Mouse (Mus musculus) hindbrain, embryonic 10.5 days (tissue): Measurements from ENCODE around the gene Lrp11. TPM values are rescaled to one million over a fixed set of nuclear protein-coding genes. Genes with fewer than 3 reads are reported as not detected.

Source experiments
- DNase-seq: peaks from one replicate; pipeline ENCODE4 v3.0.0-alpha.2; 2017; ENCODE audit warnings: low spot score
- H3K27ac ChIP-seq: fragments of 300-500 bp; sonication (generic); 2 replicates; pipeline ENCODE4 v1.5.1; 2016; ENCODE audit warnings: mild to moderate bottlenecking, moderate library complexity
- H3K27me3 ChIP-seq: fragments of 300-500 bp; sonication (generic); 2 replicates; pipeline ENCODE4 v1.6.1; 2016; ENCODE audit warnings: mild to moderate bottlenecking; ENCODE audit not compliant: poor library complexity, insufficient read depth, severe bottlenecking
- H3K36me3 ChIP-seq: fragments of 300-500 bp; sonication (generic); 2 replicates; pipeline ENCODE4 v1.6.1; 2016; ENCODE audit warnings: mild to moderate bottlenecking, moderate library complexity
- H3K4me1 ChIP-seq: fragments of 300-500 bp; sonication (generic); replicated peaks from 2 replicates; pipeline ENCODE4 v1.6.1; 2016; ENCODE audit warnings: mild to moderate bottlenecking
- H3K4me3 ChIP-seq: fragments of 300-500 bp; sonication (generic); 2 replicates; pipeline ENCODE4 v1.5.1; 2016; ENCODE audit warnings: mild to moderate bottlenecking, moderate library complexity
- H3K9me3 ChIP-seq: fragments of 300-500 bp; sonication (generic); 2 replicates; pipeline ENCODE4 v1.6.1; 2016; ENCODE audit warnings: mild to moderate bottlenecking, moderate library complexity
- WGBS: fragments of 180-500 bp; shearing (Covaris S2); methylation state at CpG from one replicate; pipeline ENCODE4 v1.1.7; 2016; 5-methylcytosine and 5-hydroxymethylcytosine counted together
- polyA plus RNA-seq: library from polyadenylated mRNA; unstranded; fragments of >200 nt; fragmentation: Nextera tagmentation; extraction: Ambion mirVana; gene quantifications from 2 replicates; pipeline ENCODE4 v1.2.1, GENCODE M21; 2016

Lrp11 gene
- 8.6 and 8.9 TPM in 2 replicates for polyA plus RNA-seq

DNA sequence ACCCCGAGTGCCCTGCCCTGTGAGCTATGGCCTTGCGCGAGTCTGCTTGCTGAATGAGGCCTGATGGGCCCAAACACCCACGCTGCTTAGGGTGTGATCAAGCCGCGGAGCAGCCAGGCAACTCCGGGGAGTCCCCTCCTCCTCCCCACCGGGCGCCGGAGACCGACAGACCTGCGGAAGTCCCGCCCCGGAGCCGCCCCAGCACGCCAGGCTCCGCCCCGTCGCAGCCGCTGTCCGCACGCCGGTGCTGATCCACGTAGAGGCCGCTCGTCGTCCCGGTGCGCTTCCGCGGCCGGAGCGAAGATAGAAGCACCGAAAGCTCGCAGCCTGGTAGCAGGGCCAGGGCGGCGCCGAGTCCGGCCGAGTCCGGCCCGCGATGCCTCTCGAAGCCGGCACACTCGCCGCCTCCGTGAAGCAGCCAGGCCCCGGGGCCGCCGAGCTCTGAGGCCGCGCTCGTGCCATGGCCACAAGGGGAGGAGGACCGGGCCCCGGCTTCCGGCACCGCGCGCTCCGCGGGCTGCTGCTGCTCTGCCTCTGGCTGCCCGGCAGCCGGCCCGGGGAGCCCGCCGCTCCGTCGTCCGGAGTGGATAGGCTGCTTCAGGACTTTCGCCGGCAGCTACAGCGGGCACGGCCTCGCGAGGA, at the start of gene Lrp11:
Gene Lrp11 (plus strand): TSS at position 209 of the 642 bp plus-strand sequence.
- Histone ChIP-seq H3K4me1 (peaks cover 31% of the 10 kb centered on the region), H3K36me3 (no peaks in the 10 kb centered on the region), H3K4me3 (peak within 1 kb of the TSS; percentile 84), H3K27ac (peak within 1 kb of the TSS; percentile 85), H3K9me3 (no peaks in the 10 kb centered on the region), H3K27me3 (peaks cover 14% of the 10 kb centered on the region)
- under 1% methylated on average over 76 of the region's 76 CpGs for WGBS
- DNase-seq, result peak; percentile 92

DNA sequence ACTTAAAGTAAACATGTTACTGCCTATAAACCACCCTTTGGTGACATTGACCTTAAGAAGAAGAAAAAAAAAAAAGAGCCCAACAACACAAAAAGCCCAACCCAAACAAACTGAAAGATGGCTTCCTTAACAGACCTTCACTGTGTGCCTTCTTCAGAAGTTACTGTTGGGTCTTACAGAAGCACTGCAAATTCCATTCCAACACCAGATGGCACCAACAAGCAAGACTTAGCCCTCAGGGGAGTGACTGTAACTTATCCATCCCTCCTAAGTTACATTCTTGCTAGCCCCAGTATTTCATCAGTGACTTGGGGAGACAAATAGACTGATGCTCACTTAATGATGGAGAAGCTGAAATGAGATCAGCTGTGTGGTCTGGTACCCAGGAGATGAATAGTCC, 11.6 kb upstream of the Lrp11 start:
- no peaks in the 10 kb centered on the region for H3K27me3 ChIP-seq
- no peak overlapping the region for H3K4me3 ChIP-seq
- H3K36me3 ChIP-seq, result no peaks in the 10 kb centered on the region
- H3K27ac ChIP-seq, result no peak overlapping the region
- no peaks in the 10 kb centered on the region for H3K9me3 ChIP-seq
- peaks cover 9% of the 10 kb centered on the region for H3K4me1 ChIP-seq
- no peak for DNase-seq

DNA sequence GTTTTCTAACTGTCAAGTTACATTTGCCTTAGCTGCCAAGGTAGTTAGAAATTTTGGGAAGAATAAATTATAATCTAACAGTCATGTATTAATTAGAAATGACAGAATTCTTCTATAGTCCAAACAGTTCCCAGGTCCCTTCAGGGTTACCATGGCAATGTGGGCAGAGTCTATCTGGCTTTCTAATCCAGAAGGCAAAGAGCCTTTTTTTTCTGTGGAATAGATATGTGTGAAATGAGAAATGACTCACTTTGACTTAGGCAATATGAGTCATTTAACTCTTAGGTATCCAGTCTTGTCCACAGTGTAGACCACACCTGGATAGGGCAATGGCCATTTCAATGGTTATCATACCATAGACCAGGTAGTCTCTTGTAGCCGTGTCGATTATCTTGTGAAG, 8.2 kb upstream of the Lrp11 start:
- Histone ChIP-seq H3K4me1 (peaks cover 9% of the 10 kb centered on the region), H3K36me3 (no peaks in the 10 kb centered on the region), H3K27me3 (no peaks in the 10 kb centered on the region), H3K9me3 (no peaks in the 10 kb centered on the region), H3K27ac (no peak overlapping the region), H3K4me3 (no peak overlapping the region)
- 97% methylated on average over 2 of the region's 2 CpGs for WGBS
- DNase-seq, result no peak

DNA sequence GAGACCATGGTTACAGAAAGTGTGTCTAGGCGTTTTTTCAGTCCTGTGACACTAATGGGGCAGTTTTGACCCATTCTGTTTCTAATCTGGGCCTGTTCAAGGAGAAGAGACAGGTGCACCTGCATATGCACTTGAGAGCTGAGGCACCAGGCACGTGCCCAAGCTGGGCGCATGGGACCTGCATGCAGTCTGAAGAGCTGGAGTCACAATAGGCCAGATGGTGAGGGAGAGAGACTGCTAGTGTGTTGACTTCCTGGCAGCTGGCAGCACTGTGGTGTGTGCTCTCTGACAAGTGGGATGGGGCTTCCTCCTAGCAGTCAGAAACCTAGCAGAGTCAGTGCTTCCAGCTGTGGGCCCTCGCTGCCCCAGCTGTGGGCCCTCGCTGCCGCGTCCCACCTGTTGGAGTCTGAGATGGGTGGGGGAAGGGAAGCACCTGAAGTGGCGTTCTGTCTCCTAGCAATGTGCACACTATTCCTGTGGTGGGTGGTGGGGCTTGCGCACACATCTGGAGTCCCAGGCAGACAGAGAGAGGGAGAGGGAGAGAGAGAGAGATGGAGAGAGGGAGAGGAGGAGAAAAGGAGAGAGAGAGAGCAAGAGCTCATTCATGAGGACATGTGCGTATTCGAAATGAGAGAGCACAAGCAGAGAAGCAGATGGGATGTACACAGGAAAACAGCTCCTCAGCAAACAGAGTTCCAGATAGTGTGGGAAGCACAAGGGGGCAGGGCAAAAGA, 7.3 kb upstream of the Lrp11 start:
- Histone ChIP-seq H3K9me3 (no peaks in the 10 kb centered on the region), H3K27ac (no peak overlapping the region; the same call in 1 of the 2 replicates), H3K27me3 (no peaks in the 10 kb centered on the region), H3K36me3 (no peaks in the 10 kb centered on the region), H3K4me1 (peaks cover 9% of the 10 kb centered on the region), H3K4me3 (no peak overlapping the region)
- DNase-seq, result no peak
- WGBS, result 44% methylated on average over 11 of the region's 11 CpGs

- no peak overlapping the region for H3K4me3 ChIP-seq
- WGBS, result 60% methylated on average over 7 of the region's 7 CpGs
Observed at GRCm38 (mm10) chr10:7582891-7583557, 6.6 kb upstream of the Lrp11 start.

DNA sequence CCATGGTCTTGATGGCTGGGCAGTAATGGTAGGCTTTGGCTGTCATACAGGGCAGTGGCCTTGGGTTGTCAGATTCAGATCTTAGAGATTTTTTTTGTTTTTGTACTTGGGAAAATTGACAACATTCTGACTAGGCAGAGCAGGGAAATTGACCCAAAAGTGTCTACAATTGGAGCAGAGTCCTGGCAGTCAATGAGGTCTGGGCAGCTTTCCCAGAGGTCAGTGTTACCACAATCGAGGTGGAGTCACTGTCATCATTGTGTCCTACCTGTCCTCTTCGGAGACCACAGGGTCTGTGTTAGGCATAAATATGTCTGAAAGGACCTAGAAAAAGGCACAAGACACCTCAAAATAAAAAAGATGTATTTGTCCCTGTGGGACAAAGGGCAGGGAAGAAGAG, 2.8 kb upstream of the Lrp11 start:
- WGBS, result 77% methylated on average over 2 of the region's 2 CpGs
- no peak for DNase-seq
- H3K27ac ChIP-seq, result no peak overlapping the region
- H3K4me3 ChIP-seq, result no peak overlapping the region
- peaks cover 35% of the 10 kb centered on the region for H3K4me1 ChIP-seq
- no peaks in the 10 kb centered on the region for H3K9me3 ChIP-seq
- H3K27me3 ChIP-seq, result peaks cover 9% of the 10 kb centered on the region
- H3K36me3 ChIP-seq, result no peaks in the 10 kb centered on the region

More at GRCm38 (mm10) chr10:7582891-7583557, 6.6 kb upstream of the Lrp11 start:
- H3K9me3 ChIP-seq, result no peaks in the 10 kb centered on the region
- H3K27ac ChIP-seq, result no peak overlapping the region
- peaks cover 9% of the 10 kb centered on the region for H3K4me1 ChIP-seq
- H3K27me3 ChIP-seq, result no peaks in the 10 kb centered on the region
- no peak for DNase-seq
- no peaks in the 10 kb centered on the region for H3K36me3 ChIP-seq

GRCm38 (mm10) chr10:7590234-7590689, 662 bp downstream of the Lrp11 start:
- no peaks in the 10 kb centered on the region for H3K36me3 ChIP-seq
- no peak for DNase-seq
- H3K9me3 ChIP-seq, result no peaks in the 10 kb centered on the region
- WGBS, result under 1% methylated on average over 54 of the region's 54 CpGs
- H3K4me1 ChIP-seq, result peaks cover 31% of the 10 kb centered on the region
- peaks cover 14% of the 10 kb centered on the region for H3K27me3 ChIP-seq
- H3K27ac ChIP-seq, result peak overlapping the region; percentile 85
- H3K4me3 ChIP-seq, result peak overlapping the region; percentile 84

GRCm38 (mm10) chr10:7590792-7591191, 1.2 kb downstream of the Lrp11 start:
- Histone ChIP-seq H3K4me3 (peak overlapping the region; percentile 84), H3K36me3 (no peaks in the 10 kb centered on the region)
- DNase-seq, result no peak

DNA sequence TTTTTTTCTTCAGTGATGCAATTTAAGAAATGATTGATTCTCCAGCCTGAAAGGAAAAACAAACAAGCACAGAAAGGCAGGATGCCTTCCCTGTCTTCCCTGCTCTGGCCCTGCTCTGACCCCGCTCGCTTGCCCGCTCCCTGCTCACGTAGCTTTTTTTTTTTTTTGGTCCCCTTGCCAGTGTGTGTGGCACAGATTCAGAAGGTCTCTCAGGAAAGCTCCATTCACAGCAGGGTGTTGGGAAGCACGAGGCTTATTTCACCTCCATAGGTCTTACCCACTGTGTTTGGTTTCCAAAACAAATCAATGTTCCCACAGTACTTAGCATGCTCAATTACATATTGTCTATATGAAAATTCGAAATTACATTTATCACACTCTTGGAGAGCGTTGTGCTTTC, 5.2 kb downstream of the Lrp11 start:
- Histone ChIP-seq H3K36me3 (no peaks in the 10 kb centered on the region), H3K27me3 (peaks cover 14% of the 10 kb centered on the region), H3K4me3 (no peak overlapping the region), H3K9me3 (no peaks in the 10 kb centered on the region), H3K27ac (no peak overlapping the region), H3K4me1 (peaks cover 25% of the 10 kb centered on the region)
- no peak for DNase-seq
- WGBS, result 58% methylated on average over 7 of the region's 7 CpGs

More at GRCm38 (mm10) chr10:7590792-7591191, 1.2 kb downstream of the Lrp11 start:
- Histone ChIP-seq H3K27me3 (peaks cover 14% of the 10 kb centered on the region), H3K4me1 (peaks cover 31% of the 10 kb centered on the region), H3K9me3 (no peaks in the 10 kb centered on the region), H3K27ac (no peak overlapping the region)
- 7% methylated on average over 8 of the region's 8 CpGs for WGBS

GRCm38 (mm10) chr10:7596251-7596650, 6.7 kb downstream of the Lrp11 start:
- 92% methylated on average over 1 of the region's 1 CpGs for WGBS
- H3K36me3 ChIP-seq, result no peaks in the 10 kb centered on the region
- no peaks in the 10 kb centered on the region for H3K9me3 ChIP-seq
- H3K27ac ChIP-seq, result no peak overlapping the region
- peaks cover 9% of the 10 kb centered on the region for H3K27me3 ChIP-seq
- peaks cover 10% of the 10 kb centered on the region for H3K4me1 ChIP-seq
- no peak overlapping the region for H3K4me3 ChIP-seq
- no peak for DNase-seq

DNA sequence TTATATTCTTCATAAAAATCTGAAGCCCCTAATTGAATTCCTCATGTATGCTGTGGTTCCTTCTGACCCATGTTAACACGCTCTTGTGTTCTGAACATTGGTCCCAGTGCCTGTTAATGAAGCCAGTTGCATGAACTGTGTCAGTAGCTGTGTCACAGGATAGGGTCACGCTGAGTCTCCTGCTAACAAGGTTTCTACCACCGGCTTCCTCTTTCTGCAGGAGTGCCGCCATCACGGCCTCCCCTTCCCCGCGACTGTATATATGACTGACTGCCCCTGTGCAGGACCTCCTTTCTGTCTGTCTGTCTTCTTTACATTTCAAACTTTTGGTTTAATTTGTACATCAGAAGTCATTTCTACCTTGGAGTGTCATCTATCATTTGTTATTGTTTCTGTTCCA, 8.6 kb downstream of the Lrp11 start:
- DNase-seq, result no peak
- Histone ChIP-seq H3K4me1 (no peaks in the 10 kb centered on the region), H3K36me3 (no peaks in the 10 kb centered on the region), H3K27ac (no peak overlapping the region), H3K4me3 (no peak overlapping the region), H3K9me3 (no peaks in the 10 kb centered on the region), H3K27me3 (no peaks in the 10 kb centered on the region)
- 88% methylated on average over 7 of the region's 7 CpGs for WGBS

DNA sequence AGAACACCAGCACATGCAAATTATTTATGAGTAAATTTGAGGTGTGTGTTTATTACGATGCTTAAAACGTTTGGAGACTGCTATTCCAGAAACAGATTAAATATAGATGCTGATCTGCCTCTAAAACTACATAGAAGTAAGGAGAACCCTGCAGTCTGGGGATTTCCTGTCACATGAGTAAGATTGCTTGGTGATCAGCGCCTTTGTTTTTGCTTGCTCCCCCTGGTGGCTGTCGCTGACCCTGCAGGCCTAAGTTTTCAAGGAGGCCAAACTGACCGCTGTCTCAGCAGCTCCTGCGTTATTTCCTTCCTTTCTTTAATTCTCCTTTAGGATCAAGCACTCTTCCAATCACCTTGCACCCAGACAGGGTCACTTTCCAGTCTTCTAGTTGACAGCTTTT, 11.0 kb downstream of the Lrp11 start:
- Histone ChIP-seq H3K9me3 (no peaks in the 10 kb centered on the region), H3K4me3 (no peak overlapping the region), H3K4me1 (no peaks in the 10 kb centered on the region), H3K27me3 (no peaks in the 10 kb centered on the region), H3K36me3 (no peaks in the 10 kb centered on the region), H3K27ac (no peak overlapping the region)
- 21% methylated on average over 6 of the region's 6 CpGs for WGBS
- DNase-seq, result peak; percentile 78

GRCm38 (mm10) chr10:7605168-7605567, 15.6 kb downstream of the Lrp11 start:
- Histone ChIP-seq H3K4me3 (no peak overlapping the region), H3K36me3 (peaks cover 6% of the 10 kb centered on the region; the same call in 1 of the 2 replicates), H3K27ac (no peak overlapping the region), H3K27me3 (no peaks in the 10 kb centered on the region), H3K4me1 (no peaks in the 10 kb centered on the region), H3K9me3 (no peaks in the 10 kb centered on the region)
- DNase-seq, result no peak
- 76% methylated on average over 2 of the region's 2 CpGs for WGBS
